Comparison of ENCODE assay signal across 14 mouse cellular contexts in the genomic region with DNA sequence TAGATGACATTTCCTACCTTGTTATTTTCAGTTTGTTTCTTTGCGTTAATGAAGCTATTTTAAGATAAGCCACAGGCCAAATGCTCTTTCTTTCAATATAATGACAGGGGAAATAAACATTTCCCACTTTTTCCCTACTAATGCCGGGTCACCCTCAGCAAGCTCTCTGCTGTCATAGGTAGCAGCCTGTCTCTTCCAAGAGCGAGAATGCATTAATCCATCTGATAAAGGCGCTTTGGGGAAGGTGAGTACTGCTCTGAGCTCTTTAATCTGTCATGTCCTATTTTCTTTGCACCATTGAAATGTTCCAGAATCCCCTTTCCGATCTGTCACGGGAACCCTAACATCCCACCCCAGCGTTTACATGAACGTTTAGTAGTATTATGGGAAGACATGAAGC.
"Had no signal": no experiment of that assay in that cellular context is flagged by ENCODE, and none has a peak within 500 bp of the region (broad histone marks: within the 10 kb centered on the region; RNA-seq: fewer than 3 reads in every experiment).

No protein-coding gene starts in this region.

- H3K36me3 ChIP-seq: limb, embryonic 13.5 days; neural tube, embryonic 12.5 days; stomach, embryonic 15.5 days had no signal

- H3K27me3 ChIP-seq: limb, embryonic 13.5 days; neural tube, embryonic 12.5 days; stomach, embryonic 15.5 days had no signal

- DNase-seq: kidney, adult 9 months; kidney, postnatal 36 days; layer of hippocampus, adult 9-11 months; lung, adult 2 months; lung, postnatal 36 days; right cerebral cortex, postnatal 14 days; thymus, adult 2 months; thymus, postnatal 25 days had no signal

- H3K4me3 ChIP-seq: limb, embryonic 13.5 days; neural tube, embryonic 12.5 days; stomach, embryonic 15.5 days had no signal

- H3K9me3 ChIP-seq: limb, embryonic 13.5 days; neural tube, embryonic 12.5 days; stomach, embryonic 15.5 days had no signal

- H3K4me2 ChIP-seq: limb, embryonic 13.5 days; neural tube, embryonic 12.5 days; stomach, embryonic 15.5 days had no signal

- H3K4me1 ChIP-seq: neural tube, embryonic 12.5 days; stomach, embryonic 15.5 days had no signal

- ATAC-seq: lung, postnatal 0 days had no signal

- H3K27ac ChIP-seq: kidney, postnatal 0 days; limb, embryonic 13.5 days; liver, embryonic 14.5 days; neural tube, embryonic 12.5 days; stomach, embryonic 15.5 days had no signal

- H3K9ac ChIP-seq: limb, embryonic 13.5 days; liver, embryonic 14.5 days; neural tube, embryonic 12.5 days; stomach, embryonic 15.5 days had no signal
